Mouse (Mus musculus): ENCODE results near the gene 4921539E11Rik. TPM values are rescaled to one million over a fixed set of nuclear protein-coding genes. Genes with fewer than 3 reads are reported as not detected.

Gene 4921539E11Rik
- total RNA-seq, 2 experiments from 2014 or later = not detected

DNA sequence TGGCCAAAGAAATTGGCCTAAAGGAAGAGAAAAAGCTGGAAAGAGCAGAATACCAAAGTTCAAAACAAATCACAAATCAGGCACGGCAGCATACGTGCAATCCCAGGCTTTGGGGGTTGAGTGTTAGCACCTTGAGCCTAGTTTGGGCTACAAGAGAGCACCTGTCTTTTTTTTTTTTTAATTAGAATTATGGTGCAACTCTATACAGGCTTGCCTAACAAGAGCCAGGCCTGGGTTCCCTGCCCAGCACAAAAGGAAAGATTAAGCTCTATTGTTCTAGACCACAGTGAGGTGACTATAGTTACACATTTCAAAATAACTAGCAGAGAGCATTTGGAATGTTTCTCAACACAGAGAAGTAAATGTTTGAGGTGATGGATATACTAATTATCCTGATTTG lies 42.9 kb downstream of the 4921539E11Rik start:
- intact Hi-C loops (cut with DNase I) = no loop called here
- DNase-seq (ENCODE audit: low spot score in 2 of 2) = no peak

DNA sequence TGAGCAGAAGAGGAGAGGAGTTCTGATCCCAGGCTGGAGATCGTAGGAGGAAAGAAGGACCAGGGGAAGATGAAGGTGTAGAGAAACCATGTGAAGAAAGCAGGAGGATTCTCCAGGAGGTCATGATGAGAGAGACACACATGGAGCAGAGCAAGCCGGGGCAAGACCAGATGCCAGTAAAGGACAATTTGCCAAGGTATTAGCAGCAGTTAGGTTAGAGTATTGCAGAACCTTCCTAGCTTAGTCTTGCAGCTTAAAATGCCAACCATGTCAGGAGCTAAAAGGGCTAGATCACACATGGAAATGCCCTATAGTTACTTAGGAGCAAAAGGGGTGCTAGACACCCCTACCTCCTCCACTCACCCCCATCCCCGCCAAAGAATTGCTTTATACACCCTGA lies 43.4 kb downstream of the 4921539E11Rik start:
- intact Hi-C loops (cut with DNase I) = no loop called here
- no peak for DNase-seq (ENCODE audit: low spot score in 2 of 2)

DNA sequence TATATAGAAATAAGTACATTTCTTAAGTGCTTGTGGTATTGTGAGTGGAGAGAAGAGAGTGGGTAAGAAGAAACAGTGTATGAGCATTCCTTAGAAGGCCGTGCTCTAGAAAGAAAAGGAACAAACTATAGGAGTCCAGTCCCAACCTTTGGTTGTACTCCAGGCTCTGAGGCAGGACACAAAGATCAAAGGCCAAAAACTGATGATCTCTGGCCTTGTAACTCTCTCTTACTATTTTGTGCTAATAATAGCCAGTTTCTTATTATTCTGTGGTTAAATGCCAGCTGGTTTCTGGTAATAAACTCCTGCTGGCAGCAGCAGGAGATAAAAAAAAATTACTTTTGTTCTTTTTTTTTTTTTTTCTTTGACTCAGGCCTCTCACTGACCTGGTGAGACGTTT lies 58.5 kb downstream of the 4921539E11Rik start:
- DNase-seq (ENCODE audit: low spot score in 2 of 2) = no peak
- intact Hi-C loops (cut with DNase I) = no loop called here

DNA sequence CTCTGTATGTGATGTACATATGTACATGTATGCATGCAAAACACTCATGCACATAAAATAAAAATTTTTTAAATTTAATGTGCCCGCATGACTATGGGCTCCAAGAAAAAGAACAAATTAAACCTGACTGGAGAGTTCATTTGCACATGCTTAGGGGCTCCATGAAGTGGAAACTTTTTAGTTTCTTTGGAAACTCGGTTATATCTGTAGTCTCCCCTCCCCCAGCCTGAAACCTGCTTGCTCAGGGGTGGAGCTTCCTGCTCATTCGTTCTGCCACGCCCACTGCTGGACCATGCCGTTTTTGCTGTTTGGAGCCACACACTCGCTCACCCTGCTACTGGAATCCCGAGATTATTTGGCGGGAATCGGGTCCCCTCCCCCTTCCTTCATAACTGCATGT lies 67.8 kb downstream of the 4921539E11Rik start:
- DNase-seq (ENCODE audit: low spot score in 2 of 2) = no peak
- intact Hi-C loops (cut with DNase I) = no loop called here

DNA sequence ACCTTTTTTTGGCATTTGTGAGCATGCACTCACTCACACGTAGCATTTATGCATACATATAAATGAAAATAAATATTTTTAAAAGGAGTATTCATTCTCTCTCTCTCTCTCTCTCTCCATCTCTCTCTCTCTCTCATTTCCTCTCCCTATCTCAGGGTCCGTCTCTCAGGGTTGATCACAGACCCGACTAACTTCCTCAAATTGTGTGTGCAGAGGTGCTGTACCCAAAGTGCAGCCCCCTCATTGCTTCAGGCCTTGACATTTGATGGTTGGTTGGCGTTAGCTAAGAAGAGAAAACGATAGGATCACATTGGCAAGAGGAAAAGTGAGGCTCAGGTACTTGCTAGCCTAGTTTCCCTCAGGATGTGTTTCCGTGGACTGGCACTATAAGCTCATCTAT lies 68.9 kb downstream of the 4921539E11Rik start:
- intact Hi-C loops (cut with DNase I) = no loop called here
- no peak for DNase-seq (ENCODE audit: low spot score in 2 of 2)

DNA sequence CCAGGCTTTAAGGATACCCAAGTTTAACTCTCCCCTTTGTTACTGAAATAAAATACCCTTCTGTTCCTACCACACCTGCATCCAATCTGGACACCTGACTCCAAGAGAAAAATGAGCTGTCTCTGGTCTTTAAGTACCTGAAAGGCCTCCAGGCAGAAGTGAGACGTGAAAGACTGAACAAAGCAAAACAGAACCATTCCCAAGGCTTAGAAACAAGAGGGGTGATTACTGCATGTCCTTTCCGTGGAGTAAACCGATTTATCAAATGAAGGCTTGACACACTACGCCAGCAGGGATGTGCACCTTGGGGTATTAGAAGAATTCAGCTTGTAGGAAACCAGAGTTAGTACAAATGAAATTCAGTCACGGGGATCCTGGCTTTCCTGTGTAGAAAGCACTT lies 71.7 kb downstream of the 4921539E11Rik start:
- intact Hi-C loops (cut with DNase I) = loop anchor here (10.0 kb wide), 1 partner anchor 126 kb away; no protein-coding TSS in a partner anchor
- DNase-seq (ENCODE audit: low spot score in 2 of 2) = no peak

DNA sequence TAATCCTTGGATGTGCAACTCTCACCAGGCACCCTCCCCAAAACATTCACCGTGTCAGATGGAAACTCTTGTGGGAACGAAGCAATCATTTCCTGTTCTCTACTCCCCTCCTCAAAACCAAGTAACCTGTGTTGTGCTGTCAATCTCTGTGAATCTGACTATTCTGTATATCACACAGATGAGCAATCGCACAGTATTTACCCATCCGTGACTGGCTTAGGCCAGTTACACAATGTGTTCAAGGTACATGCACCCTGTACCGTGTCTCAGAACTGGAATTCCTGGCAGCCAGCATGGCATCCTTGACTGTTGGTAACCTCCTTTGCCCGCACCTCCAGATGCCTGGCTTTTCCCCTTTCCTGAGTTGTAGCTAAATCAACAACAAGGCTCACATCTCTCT lies 74.6 kb downstream of the 4921539E11Rik start:
- intact Hi-C loops (cut with DNase I) = loop anchor here (10.0 kb wide), 1 partner anchor 129 kb away; no protein-coding TSS in a partner anchor

DNA sequence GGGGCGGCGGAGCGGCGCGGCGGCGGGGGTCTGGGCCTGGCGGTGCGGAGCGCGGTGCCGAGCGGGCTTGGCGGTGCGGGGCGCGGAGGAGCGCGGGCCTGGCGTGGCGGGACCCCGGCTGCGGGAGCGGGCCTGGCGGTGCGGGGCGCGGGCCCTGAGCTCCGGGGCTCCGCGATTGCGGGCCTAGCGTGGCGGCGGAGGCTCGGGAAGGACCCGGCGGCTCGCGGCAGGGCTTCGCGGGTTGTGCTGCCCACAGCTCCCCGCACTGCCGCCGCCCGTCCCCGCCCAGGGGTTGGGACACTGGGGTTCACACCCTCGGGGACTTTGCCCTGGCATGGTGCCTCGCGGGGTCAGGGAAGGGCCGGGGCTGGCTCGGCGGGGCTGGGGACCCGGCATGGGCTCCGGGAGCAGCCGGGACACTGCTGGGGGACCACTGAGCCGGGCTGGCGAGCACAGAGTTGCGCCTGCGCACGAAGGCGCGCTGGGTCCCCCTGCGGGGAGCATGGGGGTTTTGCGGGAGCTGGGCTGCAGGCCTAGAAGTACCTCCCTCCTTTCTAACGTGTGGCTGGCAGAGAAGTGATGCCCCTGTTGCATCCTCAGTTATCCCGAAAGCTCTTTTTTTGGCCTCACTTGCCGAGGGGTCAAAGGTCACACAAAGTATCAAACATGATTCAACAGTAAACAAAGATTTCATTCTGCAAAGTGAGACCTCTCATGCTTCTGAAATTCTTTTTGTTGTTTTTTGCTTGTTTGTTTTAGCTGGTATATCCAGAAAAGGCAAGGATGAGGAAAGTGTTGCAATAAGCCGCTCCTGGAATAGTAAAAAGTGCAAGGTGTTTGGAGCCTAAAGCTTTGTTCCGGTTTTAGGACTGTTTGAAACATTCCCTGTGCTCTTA lies 75.5 kb downstream of the 4921539E11Rik start, which contains the start of gene Slc35d1:
Gene Slc35d1 (minus strand): TSS at position 240 of the 896 bp plus-strand sequence.
- intact Hi-C loops (cut with DNase I) = loop anchor here (2.0 to 10.0 kb wide), 4 partner anchors 38 to 130 kb away; partner anchors contain the start of genes Mier1 and Wdr78

More for the DNA sequence above, 74.6 kb downstream of the 4921539E11Rik start:
- no peak for DNase-seq (ENCODE audit: low spot score in 2 of 2)

DNA sequence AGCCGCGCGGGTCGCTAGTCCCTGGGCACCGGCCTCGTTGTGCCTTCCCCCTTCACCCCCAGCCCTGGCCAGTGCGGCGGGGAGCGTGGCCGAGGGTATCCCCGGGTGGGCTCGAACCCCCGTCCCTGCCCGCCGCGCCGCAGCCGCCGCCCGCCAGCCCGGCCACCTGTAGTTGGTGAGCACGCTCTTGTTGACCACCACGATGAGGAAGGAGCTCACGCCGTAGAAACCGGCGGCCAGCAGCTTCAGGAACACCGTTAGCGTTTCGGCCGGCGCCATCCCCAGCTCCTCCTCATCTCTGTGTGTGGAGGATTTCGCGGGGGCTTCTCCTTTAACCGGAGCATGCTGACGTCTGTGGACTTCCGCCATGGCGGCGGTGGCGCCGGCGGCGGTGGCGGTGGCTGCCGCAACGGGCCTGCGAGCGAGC lies 76.2 kb downstream of the 4921539E11Rik start:
- DNase-seq (ENCODE audit: low spot score in 2 of 2) = peak; percentile 76 to 80
- intact Hi-C loops (cut with DNase I) = loop anchor here (2.0 to 10.0 kb wide), 4 partner anchors 37 to 130 kb away; partner anchors contain the start of genes Mier1 and Wdr78

More for the DNA sequence above, 75.5 kb downstream of the 4921539E11Rik start, which contains the start of gene Slc35d1:
- peak; percentile 78 to 81 for DNase-seq (ENCODE audit: low spot score in 2 of 2)

DNA sequence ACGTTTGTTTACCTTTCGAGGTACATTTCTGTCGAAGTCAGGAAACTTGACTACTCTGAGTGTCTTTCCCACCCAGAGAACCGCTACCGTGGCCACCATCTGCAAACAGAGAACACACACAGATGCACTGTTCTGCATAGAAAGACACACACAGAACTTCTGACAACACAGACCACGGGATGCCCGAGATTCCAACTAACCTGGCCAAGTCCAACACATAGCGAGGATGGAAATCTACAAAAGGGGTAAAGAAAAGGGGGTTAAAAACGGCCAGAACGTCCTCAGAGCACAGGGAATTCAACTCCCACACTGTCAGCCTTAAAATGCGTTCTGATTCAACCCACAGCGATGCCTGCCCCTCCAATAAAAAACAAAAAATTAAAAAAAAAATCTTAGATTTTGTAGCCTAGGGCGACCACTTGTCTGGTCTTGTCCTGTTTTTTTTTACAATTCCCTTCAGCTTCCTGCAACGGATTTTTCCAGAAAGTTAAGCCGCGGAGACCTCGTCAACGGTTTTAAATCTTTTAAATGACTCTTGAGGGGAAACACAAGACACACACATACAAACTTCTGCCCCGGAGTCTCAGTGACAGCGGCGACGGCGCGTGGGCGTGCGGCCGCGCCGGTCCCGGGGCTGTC lies 76.7 kb downstream of the 4921539E11Rik start:
- DNase-seq (ENCODE audit: low spot score in 2 of 2) = peak; percentile 9 to 10
- intact Hi-C loops (cut with DNase I) = loop anchor here (2.0 to 10.0 kb wide), 4 partner anchors 37 to 131 kb away; partner anchors contain the start of genes Mier1 and Wdr78

DNA sequence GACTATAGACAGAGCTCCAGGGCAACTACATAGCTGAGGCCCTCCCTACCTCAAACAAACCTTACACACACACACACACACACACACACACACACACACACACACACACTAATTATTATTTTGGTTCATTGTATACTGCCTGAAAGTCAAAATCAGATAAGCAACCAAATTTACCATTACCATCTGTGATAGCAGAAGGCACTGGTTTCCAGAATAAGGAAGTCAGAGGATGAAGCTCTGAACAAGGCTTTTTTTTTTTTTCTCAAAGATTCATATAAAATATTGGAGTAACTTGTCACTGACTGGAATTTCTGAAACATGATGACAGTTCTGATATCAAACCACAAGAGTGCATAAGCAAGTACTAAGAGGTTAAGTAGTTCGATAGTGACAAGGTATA lies 82.1 kb downstream of the 4921539E11Rik start:
- intact Hi-C loops (cut with DNase I) = no loop called here
- DNase-seq (ENCODE audit: low spot score in 2 of 2) = no peak

DNA sequence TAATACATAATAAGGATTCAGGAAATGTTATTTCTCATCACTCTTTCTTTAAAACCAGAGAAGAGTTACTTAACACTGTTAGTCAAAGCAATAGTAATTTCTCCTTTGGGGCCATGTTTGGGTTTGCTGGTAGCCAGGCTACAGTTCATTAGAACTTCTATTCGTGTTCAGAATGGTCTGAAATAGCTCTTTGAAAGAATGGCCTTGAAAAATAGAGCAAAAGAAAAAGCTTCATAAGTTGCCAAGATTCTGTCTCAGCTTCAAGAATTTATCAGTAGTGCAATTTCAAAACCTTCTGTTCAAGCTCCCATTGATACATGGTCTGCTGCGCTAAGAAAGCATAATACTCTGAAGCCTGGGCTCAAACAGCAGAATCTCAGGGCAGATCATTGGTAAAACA lies 87.0 kb downstream of the 4921539E11Rik start:
- intact Hi-C loops (cut with DNase I) = no loop called here
- DNase-seq (ENCODE audit: low spot score in 2 of 2) = no peak

DNA sequence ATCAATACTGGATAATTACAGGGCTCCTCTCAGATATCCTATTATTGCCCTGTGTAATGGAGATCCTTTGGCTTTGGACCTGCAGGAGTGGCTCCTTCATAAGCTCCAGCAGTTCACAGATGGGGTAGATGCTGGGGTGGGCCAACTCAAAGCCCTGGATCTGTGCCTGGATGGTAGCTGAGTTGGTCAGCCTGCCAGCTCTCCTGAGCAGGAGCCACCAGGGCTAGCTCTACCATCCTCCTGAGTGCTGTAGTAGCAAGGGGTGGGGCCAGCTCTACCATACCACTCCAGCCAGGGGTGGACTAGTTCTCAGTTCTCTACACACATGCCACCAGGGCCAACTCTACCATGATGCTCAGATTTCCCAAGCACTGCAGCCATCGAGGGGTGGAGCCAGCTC lies 90.6 kb downstream of the 4921539E11Rik start:
- intact Hi-C loops (cut with DNase I) = no loop called here
- no peak for DNase-seq (ENCODE audit: low spot score in 2 of 2)

DNA sequence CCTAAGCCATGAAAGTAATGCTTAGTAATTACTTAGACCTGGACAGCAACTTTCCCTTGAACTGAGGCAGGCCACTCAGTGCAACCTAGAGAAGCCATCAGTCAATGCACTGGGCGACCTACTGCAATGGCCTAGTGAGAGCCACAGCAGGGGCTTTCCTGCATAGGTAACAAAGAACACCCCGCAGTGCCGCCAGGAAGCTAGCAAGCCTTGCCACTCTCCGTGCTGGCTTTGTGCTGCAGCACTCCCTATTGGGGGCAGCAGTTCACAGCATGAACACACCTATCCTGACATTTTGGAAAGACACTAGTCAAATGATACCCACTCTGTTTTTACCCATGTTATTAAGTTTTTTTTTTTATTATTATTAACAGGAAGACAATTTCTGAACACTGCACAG lies 91.6 kb downstream of the 4921539E11Rik start:
- DNase-seq (ENCODE audit: low spot score in 2 of 2) = no peak
- intact Hi-C loops (cut with DNase I) = no loop called here

DNA sequence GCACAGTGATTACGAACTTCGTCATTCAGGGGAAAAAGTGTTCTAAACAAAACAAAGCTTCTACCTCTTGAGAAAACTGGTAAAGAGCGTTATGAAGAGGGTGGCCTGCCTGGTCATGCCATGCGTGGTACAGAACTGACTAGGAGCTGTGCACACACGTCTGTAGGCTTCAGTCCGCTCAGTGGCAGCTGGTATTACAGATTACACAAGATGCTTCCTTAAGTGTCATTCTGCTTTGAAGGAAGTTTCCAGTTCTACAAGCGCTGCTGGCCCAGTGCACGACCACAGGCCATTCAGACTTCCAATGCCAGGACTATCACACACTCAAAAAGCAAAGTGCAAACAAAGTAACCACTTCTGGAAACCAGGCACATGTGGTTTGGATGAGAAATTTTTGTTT lies 93.3 kb downstream of the 4921539E11Rik start:
- intact Hi-C loops (cut with DNase I) = no loop called here
- no peak for DNase-seq (ENCODE audit: low spot score in 2 of 2)

DNA sequence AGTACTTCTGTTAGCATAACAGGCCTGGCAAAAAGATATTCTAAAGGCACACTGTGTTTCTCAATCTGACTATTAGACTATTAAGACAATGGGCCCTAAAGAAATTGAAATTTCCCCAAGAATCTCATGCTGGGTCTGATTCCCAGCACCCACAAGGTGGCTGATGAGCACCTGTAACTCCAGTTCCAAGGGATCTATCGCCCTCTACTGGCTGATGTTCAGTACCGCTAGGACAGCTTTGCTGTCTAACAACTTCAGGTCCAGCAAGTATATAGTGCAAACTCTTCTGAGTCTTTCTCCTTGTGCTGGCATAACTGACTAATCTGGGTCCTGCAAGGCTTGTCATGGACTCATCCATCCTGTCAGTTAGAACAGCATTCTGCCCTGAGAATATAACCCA lies 98.2 kb downstream of the 4921539E11Rik start:
- DNase-seq (ENCODE audit: low spot score in 2 of 2) = no peak
- intact Hi-C loops (cut with DNase I) = no loop called here

DNA sequence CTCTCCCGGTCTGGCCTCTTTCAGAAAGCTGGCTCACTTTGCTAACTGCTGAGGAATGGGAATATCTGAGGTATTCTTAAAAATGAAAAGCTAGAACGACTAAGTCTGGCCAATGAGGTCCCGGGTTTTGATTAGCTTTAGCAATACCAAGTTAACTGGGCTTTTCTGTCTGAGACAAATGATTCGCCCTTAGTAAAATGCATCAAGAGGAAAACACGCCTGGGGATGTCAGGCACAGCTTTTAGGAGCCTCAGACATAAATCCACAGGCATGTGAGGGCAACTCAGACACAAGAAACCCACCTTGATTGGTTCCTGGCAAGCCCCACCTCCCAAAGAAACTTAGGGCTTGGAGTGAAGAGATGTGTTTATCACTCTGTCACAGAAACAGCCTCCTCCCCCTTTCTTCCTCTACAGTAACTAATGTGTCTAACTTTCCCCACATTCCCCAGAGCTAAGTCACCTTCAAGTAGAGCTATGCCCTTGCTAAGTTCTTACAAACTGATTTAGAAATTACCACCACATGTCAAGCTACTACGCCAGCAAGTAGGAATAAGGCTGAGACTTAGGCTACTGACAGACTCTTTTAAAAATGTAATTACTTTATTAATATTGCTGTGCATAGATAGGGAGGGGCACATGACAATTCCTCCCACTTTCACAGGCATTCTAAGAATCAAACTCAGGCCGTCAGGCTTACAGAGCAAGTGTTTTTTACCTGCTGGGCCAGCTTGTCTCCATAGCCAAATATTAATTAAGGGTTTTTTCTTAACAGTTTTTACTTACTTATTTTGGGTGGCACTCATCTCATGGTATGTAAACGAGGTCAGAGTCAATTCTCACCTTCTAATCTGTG lies 101.7 kb downstream of the 4921539E11Rik start:
- DNase-seq (ENCODE audit: low spot score in 2 of 2) = no peak
- intact Hi-C loops (cut with DNase I) = no loop called here
